8 mouse cellular contexts compared by ENCODE assay signal in genomic region chr8:48554762-48555545, GRCm38 (mm10).
A peak's percentile ranks its signal among the peaks of the same experiment; 100 is the strongest.
DNase-seq lines count a peak whose midpoint lies in the region; ATAC-seq lines count a peak whose summit lies in the region.

No protein-coding gene starts in this region.

- no peaks in the 10 kb centered on the region for H3K27me3 ChIP-seq in midbrain, embryonic 13.5 days
- no peaks in the 10 kb centered on the region for H3K27me3 ChIP-seq in stomach, embryonic 15.5 days (replicated peaks)

- H3K4me3 ChIP-seq in midbrain, embryonic 13.5 days (replicated peaks), result peak overlapping the region; percentile 77
- H3K4me3 ChIP-seq in stomach, embryonic 15.5 days (replicated peaks), result peak overlapping the region; percentile 84

- H3K4me2 ChIP-seq in midbrain, embryonic 13.5 days (replicated peaks), result peak overlapping the region; percentile 91
- H3K4me2 ChIP-seq in stomach, embryonic 15.5 days, result peak overlapping the region; percentile 93

- under 1% methylated on average over 76 of the region's 86 CpGs for WGBS in midbrain, embryonic 13.5 days
- WGBS in stomach, embryonic 15.5 days, result under 1% methylated on average over 82 of the region's 86 CpGs

- H3K9ac ChIP-seq in midbrain, embryonic 13.5 days (replicated peaks), result peak overlapping the region; percentile 82
- H3K9ac ChIP-seq in stomach, embryonic 15.5 days, result peak overlapping the region; percentile 73

- peak; percentile 29 for DNase-seq in adrenal gland, adult 8-10 months
- DNase-seq in embryo, embryonic 10 days (ENCODE audit: low spot score), result peak; percentile 88
- DNase-seq in gastrocnemius, postnatal 14 days, result peak; percentile 84
- peak; percentile 67 for DNase-seq in hindlimb bud, embryonic 11.5 days (ENCODE audit: extremely low spot score, low read depth, low spot score)
- DNase-seq in left cerebral cortex, postnatal 10 days (ENCODE audit: extremely low spot score in 1 of 2, low spot score in 2 of 2), result peak; percentile 67 to 80
- DNase-seq in adipocyte (ENCODE audit: low spot score), result no peak

- peaks cover 28% of the 10 kb centered on the region for H3K4me1 ChIP-seq in midbrain, embryonic 13.5 days (replicated peaks)
- H3K4me1 ChIP-seq in stomach, embryonic 15.5 days, result 0 out of 2 replicates have a peak, but pooled peaks cover 2% of the 10 kb centered on the region

- H3K36me3 ChIP-seq in midbrain, embryonic 13.5 days, result no peaks in the 10 kb centered on the region
- H3K36me3 ChIP-seq in stomach, embryonic 15.5 days, result no peaks in the 10 kb centered on the region

- intact Hi-C loops in gastrocnemius, postnatal 14 days (cut with DNase I; ENCODE audit: low total_unique reads), result no loop called here
- intact Hi-C loops in left cerebral cortex, postnatal 10 days (cut with DNase I), result loop anchor here (10.0 kb wide), 1 partner anchor 290 kb away; the partner anchor contains the start of gene Tenm3

- H3K27ac ChIP-seq in midbrain, embryonic 13.5 days, result peak overlapping the region; percentile 96
- peak overlapping the region; percentile 89 for H3K27ac ChIP-seq in stomach, embryonic 15.5 days

- no peaks in the 10 kb centered on the region for H3K9me3 ChIP-seq in midbrain, embryonic 13.5 days
- no peaks in the 10 kb centered on the region for H3K9me3 ChIP-seq in stomach, embryonic 15.5 days

- peak; percentile 97 for ATAC-seq in midbrain, embryonic 13.5 days
- ATAC-seq in stomach, embryonic 15.5 days (ENCODE audit: insufficient read depth, low FRiP score, low read depth), result peak; percentile 95
